Mouse (Mus musculus) mature B cell (primary cell): ENCODE measurements around the gene Lrrc51.
"Not testable (repeated sequence)": the region's sequence is repeated elsewhere in the genome, so short reads cannot be mapped to it uniquely, and the experiment has no call there.

Experiments
- in situ Hi-C: fragments of 300-500 bp; cut with MboI; formaldehyde crosslinking; loops from 2 replicates; pipeline ENCODE4 v1.14.3; 2019

Lrrc51 gene

DNA sequence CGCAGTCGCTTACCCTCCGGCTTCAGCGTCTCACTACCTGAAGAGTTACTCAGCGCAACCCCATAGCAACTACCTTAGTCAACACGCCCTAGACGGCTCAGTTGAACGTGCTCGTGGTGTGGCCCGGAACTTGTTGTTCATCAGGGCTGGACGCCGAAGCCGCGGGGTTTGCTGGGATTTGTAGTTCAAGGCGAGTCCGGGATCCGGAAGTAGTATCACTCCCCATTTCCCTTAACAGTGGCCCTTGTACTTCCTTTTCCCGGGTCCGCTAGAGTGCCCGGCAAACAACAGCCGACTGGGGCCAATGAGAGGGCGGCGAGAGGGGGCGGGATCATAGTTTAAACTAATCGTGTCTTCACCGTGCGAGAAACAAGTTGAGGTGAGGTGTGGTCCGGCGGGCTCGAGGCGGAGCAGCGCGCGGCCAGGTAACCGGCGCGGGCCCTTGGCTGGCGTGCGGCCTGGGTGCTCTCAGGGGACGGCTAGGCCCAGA lies at the start of gene Lrrc51, which contains the start of gene Numa1:
Gene Lrrc51, minus strand, starts transcription at position 145 of the 490 bp plus-strand sequence.
Gene Numa1, plus strand, starts transcription at position 361 of the 490 bp plus-strand sequence.
- in situ Hi-C loops: no loop called here

DNA sequence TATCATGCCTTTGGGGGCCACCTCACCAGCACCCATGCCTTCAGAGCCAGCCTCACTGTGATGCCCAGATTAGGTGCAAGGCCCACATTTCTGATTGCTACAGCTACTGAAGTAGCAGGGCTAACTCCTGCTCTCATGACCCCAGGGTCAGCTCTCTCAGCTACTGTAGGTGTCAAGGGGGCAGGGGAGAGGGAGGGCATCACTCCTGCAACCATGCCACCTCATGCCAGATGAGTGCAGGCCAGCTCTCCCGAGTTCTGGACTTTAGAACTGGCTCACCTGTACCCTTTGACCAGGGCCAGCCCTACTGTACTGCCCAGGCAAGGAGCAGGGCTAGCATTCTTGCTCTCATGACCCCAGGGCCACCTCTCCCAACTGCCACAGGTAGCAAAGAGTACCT lies 49.0 kb upstream of the Lrrc51 start:
- in situ Hi-C loops: no loop called here

DNA sequence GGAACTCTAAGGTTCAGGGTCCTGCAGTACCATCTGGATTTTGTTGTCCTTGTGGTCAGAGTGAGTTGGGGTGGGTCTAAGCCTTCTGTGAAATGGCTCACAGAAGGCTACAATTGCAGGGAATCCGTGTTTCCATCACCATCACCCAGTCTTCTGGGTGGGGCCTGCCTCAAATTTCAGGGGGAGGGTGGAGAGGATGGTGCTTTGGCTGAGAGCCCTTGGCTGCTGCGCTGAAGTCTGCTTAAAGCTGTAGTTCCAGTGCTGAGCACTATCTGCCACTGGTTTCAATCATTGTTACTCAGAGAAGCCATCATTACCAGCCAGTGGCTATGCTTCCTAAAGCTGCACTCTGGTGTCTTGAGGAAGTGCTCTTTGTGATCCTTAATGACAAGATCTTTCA lies 40.8 kb upstream of the Lrrc51 start:
- in situ Hi-C loops: no loop called here

DNA sequence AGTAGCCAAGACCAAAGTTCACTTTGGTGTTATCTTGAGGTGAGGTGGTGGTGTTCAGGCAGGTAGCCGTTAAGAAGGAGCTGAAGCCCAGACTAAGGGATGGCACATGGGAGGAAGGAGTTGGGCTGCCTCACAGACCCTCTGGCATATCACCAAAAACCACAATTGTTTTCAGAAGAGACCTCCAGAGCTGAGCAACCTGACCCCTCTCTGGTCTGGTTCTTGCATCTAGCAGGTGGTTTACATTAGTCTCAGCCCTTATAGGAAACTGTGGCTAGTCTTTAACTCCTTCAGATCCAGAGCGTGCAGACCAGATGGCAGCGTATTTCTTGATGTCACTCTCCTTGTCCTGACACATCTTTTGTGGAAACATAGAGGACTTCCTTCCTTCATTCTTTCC lies 40.0 kb upstream of the Lrrc51 start:
- in situ Hi-C loops: no loop called here

DNA sequence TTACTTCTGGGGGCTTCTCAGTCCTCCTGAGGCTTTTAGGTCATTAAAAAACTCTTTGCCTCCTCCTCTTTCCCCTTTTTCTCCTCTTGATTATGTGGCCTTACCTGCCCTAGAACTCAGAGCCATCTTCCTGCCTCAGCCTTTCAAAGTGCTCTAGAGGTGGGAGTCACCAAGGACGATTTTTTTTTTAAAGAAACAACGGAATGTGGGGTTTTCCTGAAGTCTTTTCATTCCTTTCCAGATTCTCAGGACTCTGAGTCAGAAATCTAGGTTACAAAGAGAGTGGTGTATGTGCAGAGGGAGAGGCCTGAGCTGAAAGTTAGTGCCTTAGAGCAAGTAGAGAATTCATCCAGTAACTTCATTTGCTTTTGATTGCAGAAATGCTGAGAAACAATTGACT lies 38.0 kb upstream of the Lrrc51 start:
- in situ Hi-C loops: no loop called here

DNA sequence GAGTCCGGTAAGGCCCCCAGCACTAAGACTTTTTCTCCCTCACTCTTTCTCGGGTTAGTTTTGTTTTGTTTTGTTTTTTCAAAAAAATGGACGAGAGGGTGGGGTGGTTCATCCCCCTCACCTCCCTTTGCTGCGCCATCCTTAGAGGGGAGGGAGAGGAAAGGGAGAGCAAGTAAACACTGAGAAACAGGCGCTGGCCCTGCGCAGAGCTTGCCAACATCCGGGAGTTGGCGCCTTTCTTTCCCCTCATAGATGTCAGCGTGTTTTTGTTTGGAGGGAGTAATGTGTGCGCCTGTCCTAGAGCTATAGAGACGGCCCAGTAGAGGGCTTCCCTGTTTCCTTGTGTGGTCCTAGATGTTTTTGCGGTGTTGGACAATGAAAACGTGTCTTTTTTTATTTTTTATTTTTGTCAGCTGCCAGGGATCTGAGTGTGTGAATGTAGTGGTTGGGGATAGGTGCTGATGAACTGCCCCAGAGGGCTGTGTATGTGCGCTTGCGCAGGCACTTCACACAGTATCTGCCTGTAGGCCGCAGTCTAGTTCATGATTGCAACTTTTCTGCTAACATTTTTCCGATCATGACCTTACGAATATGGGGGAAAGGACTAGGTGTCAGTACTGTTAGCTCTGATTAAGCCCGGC lies 37.2 kb upstream of the Lrrc51 start:
- in situ Hi-C loops: no loop called here

DNA sequence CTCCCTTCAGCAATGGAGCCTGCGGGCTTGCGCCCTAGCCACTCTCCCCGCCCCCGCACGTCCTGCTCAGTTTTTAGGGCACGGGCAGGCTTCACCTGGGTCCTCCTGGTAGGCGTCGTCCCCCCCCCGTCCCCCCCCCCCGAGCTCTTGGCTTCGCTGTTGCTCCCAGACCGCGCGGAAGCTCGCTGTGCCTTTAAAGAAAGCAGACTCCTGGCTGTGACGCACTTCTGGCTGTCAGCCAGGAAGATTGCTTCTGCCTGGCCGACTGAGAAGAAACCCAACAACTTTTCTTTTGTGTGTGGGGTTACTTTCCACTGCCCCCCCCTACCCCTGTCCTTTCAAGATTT lies 36.7 kb upstream of the Lrrc51 start:
- in situ Hi-C loops: no loop called here

DNA sequence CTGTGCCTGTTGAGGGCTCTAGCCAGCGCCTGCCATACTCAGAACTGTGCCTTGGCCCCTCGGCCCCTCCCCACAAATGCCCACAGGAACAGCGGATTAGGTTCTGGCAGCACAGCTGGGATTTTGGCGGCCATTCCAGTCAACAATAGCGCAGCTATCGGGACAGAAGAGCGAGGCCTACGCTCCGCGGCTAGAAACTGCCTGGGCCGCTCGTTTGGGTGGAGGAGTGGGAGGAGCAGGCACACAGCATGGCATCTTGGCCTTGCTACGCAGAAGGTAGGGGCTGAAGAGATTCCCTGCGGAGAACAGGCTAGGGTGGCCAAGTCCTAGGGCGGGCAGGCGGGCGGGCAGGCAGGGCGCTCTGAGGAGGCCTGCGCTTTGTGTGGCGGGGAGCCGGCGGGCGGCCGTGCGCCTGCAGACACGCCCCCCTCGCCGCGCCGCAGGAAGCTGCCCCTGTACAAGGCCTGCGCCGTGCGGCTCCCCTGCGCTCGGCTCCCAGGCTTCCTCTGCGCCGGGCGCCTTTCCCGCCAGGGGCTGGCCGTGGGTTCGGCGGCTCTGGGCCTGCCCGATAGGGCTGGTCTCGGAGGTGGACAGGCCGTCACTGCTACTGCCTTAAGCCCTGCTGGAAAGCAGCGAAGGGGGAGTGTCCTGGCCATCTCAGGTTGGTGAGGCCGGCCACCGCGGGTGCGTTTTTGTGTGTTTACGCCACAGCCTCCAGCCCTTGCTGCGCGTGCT lies 36.2 kb upstream of the Lrrc51 start:
- in situ Hi-C loops: no loop called here

DNA sequence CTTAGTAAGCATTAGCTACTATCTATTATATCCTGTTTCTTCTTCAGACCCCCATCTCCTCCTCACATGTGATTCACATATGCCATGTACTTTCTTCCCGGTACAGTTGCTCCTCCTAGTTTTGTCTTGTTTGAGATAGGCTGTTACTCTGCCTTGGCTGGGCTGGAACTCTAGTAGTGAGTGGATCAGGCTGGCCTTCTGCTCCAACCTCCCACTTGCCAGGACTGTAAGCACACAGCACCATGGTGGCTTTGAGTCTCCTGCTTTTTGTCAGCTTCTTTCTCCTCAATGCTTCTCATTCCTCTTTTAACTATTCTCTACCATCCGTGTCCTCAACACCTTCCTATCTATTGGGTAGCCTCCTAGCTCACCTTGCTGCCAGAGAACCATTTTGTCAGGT lies 35.1 kb upstream of the Lrrc51 start:
- in situ Hi-C loops: no loop called here

DNA sequence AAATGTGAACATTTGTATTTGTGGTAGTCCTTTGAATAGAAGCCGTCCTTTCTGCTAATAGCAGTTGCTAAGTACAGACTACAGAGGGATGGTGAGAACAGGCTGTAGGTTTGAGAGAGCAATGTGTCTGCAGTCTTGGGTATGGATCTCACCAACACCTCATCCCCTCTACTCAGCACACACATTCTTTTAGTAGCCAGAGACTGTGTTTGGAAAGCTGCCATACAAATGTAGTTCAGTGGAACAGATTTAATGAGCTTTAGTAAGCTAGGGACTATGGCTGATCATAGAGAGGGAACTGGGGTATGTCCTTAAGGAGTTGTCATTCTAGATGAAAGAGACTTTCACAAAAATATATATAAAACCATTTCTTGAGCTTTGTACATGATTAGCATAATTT lies 33.6 kb upstream of the Lrrc51 start:
- in situ Hi-C loops: no loop called here

DNA sequence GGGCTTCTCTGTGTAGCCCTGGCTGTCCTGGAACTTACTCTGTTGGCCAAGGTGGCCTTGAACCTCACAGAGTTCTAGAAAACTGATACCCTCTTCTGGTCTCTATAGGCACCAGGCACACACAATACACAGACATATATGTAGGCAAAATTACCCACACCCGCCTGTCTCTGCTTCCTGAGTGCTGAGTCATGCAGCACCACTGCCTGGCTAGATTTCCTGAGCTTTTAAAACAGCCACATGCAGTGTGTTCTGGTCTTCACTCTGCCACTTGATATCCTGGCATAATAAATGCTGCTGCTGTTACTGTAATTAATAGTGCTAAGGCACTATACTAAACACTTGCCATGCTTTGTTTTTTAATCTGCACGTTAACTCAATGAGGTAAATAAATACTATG lies 31.9 kb upstream of the Lrrc51 start:
- in situ Hi-C loops: no loop called here

DNA sequence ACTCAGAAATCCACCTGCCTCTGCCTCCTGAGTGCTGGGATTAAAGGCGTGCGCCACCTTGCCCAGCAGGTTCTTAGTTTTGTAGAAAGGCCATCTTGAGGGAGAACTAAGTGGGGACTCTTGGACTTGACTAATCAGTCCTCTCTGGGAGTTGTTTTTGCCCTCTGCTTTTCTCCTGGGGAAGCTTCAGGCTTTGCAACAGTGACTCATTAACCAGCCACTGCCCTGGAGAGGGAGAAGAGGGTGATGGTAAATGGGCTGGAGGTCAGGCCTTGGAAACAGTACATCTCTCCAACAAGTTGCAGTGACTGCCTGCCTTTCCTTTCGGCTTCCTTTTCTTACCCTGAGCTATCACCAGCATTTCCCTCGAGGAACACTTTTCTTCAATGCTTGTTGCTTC lies 30.9 kb upstream of the Lrrc51 start:
- in situ Hi-C loops: no loop called here

DNA sequence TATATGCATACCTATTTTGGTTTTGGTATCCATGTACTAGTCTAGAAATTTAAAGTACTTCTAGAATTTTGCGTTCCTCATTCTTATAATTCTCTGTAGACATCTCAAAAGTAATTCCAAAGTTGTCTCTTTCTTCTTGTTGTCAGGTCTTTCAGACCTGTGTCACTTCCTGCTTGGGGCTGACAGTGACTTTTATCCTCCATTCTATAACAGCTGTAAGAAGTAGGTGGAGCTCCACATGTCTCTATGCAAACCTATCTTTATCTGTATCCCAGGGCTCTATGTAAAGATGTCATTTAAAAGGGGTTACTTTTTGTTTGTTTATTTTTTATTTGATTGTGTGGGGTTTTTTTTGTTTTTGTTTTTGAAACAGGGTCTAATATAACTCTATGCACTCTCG lies 29.9 kb upstream of the Lrrc51 start:
- in situ Hi-C loops: no loop called here

DNA sequence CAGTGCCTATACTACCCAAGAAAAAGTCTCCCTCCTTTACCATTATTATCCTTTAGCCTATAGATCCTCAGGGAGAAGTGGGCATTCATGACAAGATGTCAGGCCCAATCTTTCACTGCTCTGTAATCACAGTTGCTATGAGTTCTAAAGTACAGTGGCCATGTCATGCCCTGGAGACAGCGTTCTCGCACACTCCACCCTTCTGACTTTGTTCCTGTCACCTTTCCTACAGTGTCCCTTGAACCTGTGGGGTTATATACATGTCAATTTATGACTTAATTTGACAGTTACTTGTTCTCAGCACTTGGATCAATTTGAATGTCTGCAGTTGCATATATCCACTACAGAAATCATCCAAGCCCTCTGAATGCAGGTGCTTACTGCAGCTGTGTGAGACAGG lies 29.1 kb upstream of the Lrrc51 start:
- in situ Hi-C loops: no loop called here

DNA sequence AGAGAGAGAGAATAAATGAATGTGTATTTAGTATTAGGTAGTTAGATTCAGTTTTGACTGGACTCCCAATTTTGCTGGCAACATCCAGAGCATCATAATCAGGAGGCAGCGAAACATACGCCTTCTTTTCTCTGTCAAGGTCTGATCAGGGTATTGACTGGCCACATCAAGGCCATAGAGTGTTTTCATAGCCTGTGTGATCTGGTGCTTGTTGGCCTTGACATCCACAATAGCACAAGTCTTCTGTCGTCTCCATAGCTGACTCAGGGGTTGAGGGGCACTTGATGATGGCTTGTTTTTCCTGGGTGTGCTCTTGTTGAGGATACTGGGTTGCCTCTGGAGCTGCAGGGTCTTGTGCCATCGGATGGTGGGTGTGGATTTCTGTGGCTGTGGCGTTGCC lies 23.2 kb upstream of the Lrrc51 start:
- in situ Hi-C loops: no loop called here

DNA sequence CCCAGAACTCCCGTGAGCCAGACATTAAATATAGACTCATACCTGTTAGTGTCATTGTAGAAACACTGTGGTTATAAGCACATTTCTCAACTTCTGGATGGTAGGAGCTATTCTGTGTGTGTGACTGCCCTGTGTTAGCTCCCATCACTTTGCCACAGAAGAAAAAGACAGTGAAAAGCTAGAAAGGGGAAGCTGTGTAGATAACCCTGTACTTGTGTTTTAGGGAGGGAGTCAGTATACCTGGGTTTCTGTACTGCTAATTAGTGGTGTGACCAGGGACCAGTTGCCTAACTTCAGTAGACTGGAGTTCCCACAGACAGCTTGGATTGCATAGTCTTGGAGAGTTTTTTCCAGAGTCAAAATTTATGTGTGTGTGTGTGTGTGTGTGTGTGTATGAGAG lies 22.8 kb upstream of the Lrrc51 start:
- in situ Hi-C loops: no loop called here

DNA sequence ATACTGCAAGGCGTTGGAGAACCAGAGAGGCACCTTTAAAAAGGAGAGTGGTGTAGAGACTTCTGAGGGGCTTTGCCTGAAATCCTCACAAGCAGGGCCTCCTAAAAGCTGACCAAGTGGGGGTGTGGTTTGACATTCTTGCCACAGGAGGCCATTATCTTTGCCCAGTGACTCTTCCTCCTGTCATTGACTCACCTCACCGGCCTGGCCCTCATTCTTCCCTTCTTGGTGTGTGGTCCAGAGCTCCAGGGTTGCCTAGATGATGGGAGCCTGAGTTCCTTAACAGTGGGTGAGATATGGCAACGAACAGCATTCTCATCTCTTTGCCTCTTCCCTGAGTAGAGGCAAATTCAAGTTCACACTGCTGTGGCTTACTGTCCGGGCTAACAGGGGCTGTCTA lies 22.2 kb upstream of the Lrrc51 start:
- in situ Hi-C loops: no loop called here

DNA sequence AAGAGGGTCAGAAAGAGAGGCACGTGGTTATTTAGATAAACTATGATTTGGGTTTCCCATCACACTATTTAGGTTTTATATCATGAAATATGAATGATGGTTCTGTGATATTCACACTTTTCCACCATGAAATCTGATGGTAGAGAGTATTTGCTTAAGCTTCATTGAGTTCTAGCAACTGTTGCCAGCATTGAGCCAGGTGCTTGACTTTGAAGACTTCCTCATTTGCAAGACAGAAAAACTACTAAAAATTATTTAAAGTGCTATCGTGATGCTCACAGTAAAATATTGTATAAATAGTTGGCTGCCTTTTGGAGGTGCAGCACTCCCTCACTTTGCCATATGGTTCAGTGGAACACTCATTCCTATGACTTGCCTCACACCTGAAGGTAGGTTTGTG lies 21.6 kb upstream of the Lrrc51 start:
- in situ Hi-C loops: no loop called here

DNA sequence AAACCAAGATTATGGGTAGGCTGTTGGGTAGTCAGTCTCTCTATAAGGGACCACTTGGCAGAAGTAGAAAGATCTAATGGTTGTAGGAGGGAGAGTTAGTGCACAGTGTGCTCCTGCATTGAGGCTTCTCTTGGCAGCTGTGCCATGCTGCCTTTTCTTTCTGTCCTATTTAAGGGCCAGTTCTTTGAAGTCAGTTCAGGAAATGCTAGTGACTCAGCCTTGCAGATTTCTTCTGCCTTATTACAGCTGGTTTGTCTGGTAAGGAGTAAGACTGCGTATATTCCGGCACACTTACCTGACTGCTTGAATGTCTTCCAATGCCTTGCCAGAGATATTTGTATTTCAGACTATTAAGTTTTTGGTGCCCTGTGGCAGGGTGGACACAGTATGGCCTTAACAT lies 20.5 kb upstream of the Lrrc51 start:
- in situ Hi-C loops: no loop called here

DNA sequence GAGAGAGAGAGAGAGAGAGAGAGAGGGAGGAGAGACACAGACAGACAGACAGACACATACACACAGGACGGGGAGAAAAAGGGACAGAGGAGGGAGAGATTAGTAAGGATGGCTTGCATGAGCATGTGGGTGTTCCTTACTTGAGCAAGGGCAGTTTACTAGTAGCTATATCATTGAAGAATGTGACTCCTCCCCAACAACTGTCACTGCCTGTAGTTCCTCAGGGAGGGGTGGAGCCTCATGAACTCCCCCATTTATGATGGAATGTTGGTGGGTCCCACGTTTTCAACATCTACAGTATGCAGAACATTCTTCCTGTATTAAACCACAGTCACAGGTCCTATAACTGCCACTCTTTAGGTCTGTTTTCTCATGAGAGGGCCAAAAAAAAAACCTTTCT lies 18.4 kb upstream of the Lrrc51 start:
- in situ Hi-C loops: no loop called here

DNA sequence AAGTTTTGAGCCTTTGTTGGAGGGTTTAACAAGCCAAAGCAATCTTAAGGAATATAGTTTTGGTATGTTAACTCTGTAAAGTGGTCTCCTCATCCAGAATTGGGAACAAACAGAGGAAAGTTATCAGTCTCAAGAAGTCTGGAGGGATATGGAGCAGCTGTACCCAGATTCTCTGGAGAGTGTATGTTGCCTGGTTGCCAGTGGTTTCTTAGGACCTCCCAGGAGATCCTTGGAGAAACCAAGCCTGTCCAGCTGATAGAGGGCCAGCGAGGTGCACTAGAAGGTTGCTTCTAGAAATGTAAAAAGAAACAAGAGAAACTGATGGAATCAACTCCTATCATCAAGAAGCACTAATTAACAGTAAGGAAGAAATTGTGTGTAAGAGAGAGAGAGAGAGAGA lies 18.0 kb upstream of the Lrrc51 start:
- in situ Hi-C loops: no loop called here

DNA sequence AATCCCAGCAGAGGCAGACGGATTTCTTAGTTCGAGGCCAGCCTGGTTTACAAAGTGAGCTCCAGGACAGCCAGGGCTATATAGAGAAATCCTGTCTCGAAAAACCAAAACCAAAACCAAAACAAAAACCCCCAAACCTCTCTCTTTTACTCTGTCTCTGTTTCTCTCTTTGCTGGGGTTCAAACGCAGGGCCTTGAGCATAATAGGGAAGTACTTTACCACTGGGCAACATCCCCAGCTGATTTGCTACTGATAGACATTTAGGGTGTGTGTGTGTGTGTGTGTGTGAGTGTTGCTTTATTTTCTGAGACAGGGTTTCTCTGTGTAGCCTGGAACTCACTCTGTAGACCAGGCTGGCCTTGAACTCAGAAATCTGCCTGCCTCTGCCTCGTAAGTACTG lies 15.3 kb upstream of the Lrrc51 start:
- in situ Hi-C loops: not testable (repeated sequence)

DNA sequence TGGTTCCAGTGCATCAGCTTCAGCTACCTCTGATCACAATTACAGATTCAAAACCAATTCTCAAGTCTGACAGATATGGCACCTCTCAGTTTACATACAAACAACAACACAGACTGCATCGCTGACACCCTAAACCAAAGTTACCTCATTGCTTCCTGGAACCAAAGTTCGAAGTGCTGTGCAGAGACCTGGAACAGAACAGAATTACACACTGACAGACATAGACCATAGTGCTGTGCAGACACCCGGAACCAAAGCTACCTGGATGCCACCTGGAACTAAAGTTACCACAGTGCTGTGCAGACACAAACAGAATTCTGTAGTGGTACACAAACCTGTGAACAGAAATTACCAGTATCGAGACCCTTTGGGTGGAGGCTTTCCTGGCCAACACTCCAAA lies 6.1 kb upstream of the Lrrc51 start:
- in situ Hi-C loops: no loop called here

DNA sequence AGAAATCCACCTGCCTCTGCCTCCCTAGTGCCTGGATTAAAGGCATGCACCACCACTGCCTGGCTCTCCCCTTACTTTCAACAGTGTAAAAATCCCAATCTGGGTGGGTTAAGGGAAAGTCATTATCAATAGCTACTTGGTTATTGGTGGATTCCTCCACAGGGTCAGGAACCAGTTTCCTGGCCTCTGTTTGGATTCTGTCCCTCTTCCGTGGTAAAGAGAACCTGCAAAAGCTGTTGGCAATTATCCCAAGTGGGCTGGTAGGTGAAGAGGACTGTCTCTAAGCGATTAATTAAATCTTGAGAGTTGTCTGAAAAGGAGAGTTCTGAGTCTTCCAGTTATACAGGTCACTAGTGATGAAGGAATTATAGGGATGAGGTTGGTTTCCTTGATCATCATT lies 4.7 kb upstream of the Lrrc51 start:
- in situ Hi-C loops: no loop called here
